Mouse (Mus musculus) midbrain, embryonic 13.5 days (tissue): ENCODE results near the gene Hnrnpul2. TPM values are rescaled to one million over a fixed set of nuclear protein-coding genes. Genes with fewer than 3 reads are reported as not detected.
"Not testable (repeated sequence)": the region's sequence is repeated elsewhere in the genome, so short reads cannot be mapped to it uniquely, and the experiment has no call there.

Experiments used
- ATAC-seq: fragments of 200-750 bp; cut with Nextera tagmentation; 2 replicates; pipeline ENCODE4 v1.8.0; 2017; ENCODE audit warnings: mild to moderate bottlenecking, moderate TSS enrichment, moderate library complexity
- H3K27ac ChIP-seq: fragments of 300-500 bp; sonication (generic); 2 replicates; pipeline ENCODE4 v1.5.1; 2015; ENCODE audit warnings: inconsistent platforms, mild to moderate bottlenecking, moderate library complexity
- H3K27me3 ChIP-seq: fragments of 300-500 bp; sonication (generic); 2 replicates; pipeline ENCODE4 v1.6.1; 2015; ENCODE audit warnings: mild to moderate bottlenecking, inconsistent platforms
- H3K36me3 ChIP-seq: fragments of 300-500 bp; sonication (generic); 2 replicates; pipeline ENCODE4 v1.6.1; 2015; ENCODE audit warnings: mild to moderate bottlenecking, inconsistent platforms
- H3K4me1 ChIP-seq: fragments of 300-500 bp; sonication (generic); replicated peaks from 2 replicates; pipeline ENCODE4 v1.6.1; 2015; ENCODE audit warnings: inconsistent platforms
- H3K4me2 ChIP-seq: fragments of 300-500 bp; sonication (generic); replicated peaks from 2 replicates; pipeline ENCODE4 v1.6.1; 2015; ENCODE audit warnings: moderate library complexity, mild to moderate bottlenecking, inconsistent platforms
- H3K4me3 ChIP-seq: fragments of 300-500 bp; sonication (generic); replicated peaks from 2 replicates; pipeline ENCODE4 v1.5.1; 2015; ENCODE audit warnings: mild to moderate bottlenecking, inconsistent platforms
- H3K9ac ChIP-seq: fragments of 300-500 bp; sonication (generic); replicated peaks from 2 replicates; pipeline ENCODE4 v1.6.1; 2015; ENCODE audit warnings: mild to moderate bottlenecking, inconsistent platforms
- H3K9me3 ChIP-seq: fragments of 300-500 bp; sonication (generic); 2 replicates; pipeline ENCODE4 v1.6.1; 2016; ENCODE audit warnings: mild to moderate bottlenecking, inconsistent platforms
- WGBS: fragments of 180-500 bp; shearing (Covaris S2); methylation state at CpG from one replicate; pipeline ENCODE4 v1.1.7; 2015; 5-methylcytosine and 5-hydroxymethylcytosine counted together
- polyA plus RNA-seq: library from polyadenylated mRNA; unstranded; fragments of >200 nt; fragmentation: Nextera tagmentation; extraction: Ambion mirVana; gene quantifications from 2 replicates; pipeline ENCODE4 v1.2.1, GENCODE M21; 2015

Hnrnpul2 gene
- polyA plus RNA-seq, 1 experiment from 2014 or later, result 6.1 TPM

DNA sequence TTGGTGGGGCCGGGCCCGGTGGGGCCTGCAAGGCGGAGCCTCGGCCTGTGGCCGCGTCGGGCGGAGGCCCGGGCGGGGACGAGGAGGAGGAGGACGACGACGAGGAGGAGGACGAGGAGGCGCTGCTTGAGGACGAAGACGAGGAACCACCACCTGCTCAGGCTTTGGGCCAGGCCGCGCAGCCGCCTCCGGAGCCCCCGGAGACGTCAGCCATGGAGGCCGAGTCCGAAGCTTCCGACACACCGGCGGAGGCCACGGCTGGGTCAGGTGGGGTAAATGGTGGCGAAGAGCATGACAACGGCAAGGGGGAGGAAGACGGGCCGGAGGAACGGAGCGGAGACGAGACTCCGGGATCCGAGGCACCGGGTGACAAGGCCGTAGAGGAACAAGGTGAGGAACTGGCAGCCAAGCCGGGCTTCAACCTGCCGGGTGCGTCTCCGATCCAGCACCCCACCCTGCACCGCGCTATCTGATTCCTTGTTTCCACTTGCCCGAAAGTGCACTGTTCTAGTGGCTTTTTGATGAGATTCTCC, 680 bp downstream of the Hnrnpul2 start:
- under 1% methylated on average over 48 of the region's 48 CpGs for WGBS
- Histone ChIP-seq H3K9ac (peak overlapping the region; percentile 93), H3K27me3 (no peaks in the 10 kb centered on the region), H3K4me1 (peaks cover 58% of the 10 kb centered on the region), H3K36me3 (peaks cover 33% of the 10 kb centered on the region), H3K27ac (peak overlapping the region; percentile 96), H3K4me3 (peak overlapping the region; percentile 81), H3K4me2 (peak overlapping the region; percentile 98), H3K9me3 (no peaks in the 10 kb centered on the region)
- ATAC-seq, result no peak; the same call in 1 of the 2 replicates

DNA sequence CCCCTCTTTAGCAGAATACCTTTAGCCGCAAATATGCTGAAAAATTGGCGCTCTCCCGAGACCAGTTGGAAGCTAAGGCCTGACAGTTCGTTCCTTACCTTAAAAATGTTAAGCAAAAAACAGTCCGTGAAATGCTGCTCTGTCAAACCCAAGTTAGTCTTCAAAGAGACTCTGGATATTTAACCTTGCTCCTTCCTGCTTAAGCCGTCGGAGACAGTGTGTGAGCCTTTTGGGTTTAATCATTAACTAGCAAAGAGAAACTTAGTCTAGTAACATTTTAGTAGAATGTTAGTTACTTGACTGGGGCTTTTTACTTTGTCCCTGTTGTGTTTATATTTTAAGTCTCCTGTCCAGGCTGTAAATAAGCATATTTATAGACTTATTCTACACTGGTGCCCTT, 1.3 kb downstream of the Hnrnpul2 start:
- Histone ChIP-seq H3K4me1 (peaks cover 52% of the 10 kb centered on the region), H3K4me2 (peak overlapping the region; percentile 98), H3K36me3 (peaks cover 34% of the 10 kb centered on the region), H3K9ac (peak overlapping the region; percentile 93), H3K27me3 (no peaks in the 10 kb centered on the region), H3K9me3 (no peaks in the 10 kb centered on the region), H3K27ac (peak overlapping the region; percentile 96), H3K4me3 (peak overlapping the region; percentile 81)
- WGBS, result 4% methylated on average over 7 of the region's 7 CpGs
- ATAC-seq, result no peak

DNA sequence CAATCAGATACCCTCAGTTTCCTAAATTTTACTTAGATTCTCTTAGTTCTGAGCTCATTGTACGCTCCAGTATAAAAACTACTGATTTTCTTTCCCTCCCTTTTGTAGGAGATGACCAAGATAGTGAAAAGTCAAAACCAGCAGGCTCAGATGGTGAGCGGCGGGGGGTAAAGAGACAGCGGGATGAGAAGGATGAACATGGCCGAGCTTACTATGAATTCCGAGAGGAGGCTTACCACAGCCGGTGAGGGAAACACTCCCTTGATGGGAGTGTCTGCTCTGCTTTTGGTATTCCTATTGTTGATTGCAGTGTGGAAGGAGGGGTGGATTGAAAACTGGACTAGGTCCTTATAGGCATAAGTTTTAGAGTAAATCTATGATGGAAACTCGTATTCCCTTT, 2.9 kb downstream of the Hnrnpul2 start:
- no peak for ATAC-seq
- peak overlapping the region; percentile 93 for H3K9ac ChIP-seq
- H3K4me1 ChIP-seq, result peaks cover 36% of the 10 kb centered on the region

DNA sequence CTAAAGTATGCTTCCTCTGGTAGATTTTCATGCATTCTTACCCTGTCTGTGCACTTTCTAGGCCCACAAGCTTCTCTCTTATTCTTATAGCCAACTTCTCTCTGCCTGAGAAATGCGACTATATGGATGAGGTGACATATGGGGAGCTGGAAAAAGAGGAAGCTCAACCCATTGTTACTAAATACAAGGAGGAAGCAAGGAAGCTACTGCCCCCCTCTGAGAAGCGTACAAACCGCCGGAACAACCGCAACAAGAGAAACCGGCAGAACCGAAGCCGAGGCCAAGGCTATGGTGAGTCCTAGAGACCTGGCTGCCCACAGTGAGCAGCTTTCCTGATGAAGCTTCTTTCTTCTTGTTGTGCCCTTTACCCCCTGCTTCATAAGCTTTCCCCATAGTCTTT, 9.8 kb downstream of the Hnrnpul2 start, which contains the start of gene AC129217.1:
Gene AC129217.1, plus strand, starts transcription at position 114 of the 400 bp plus-strand sequence.
- WGBS, result 92% methylated on average over 8 of the region's 8 CpGs
- Histone ChIP-seq H3K9ac (no peak within 1 kb of the TSS), H3K27ac (no peak within 1 kb of the TSS), H3K4me2 (no peak within 1 kb of the TSS), H3K4me3 (no peak within 1 kb of the TSS), H3K36me3 (peaks cover 98% of the 10 kb centered on the region), H3K4me1 (no peaks in the 10 kb centered on the region), H3K9me3 (no peaks in the 10 kb centered on the region), H3K27me3 (no peaks in the 10 kb centered on the region)
- ATAC-seq, result no peak

More for the DNA sequence above, 2.9 kb downstream of the Hnrnpul2 start:
- H3K36me3 ChIP-seq, result peaks cover 49% of the 10 kb centered on the region
- H3K9me3 ChIP-seq, result no peaks in the 10 kb centered on the region
- H3K4me3 ChIP-seq, result peak overlapping the region; percentile 81
- peak overlapping the region; percentile 98 for H3K4me2 ChIP-seq
- 63% methylated on average over 8 of the region's 8 CpGs for WGBS
- no peak overlapping the region for H3K27ac ChIP-seq
- H3K27me3 ChIP-seq, result no peaks in the 10 kb centered on the region

DNA sequence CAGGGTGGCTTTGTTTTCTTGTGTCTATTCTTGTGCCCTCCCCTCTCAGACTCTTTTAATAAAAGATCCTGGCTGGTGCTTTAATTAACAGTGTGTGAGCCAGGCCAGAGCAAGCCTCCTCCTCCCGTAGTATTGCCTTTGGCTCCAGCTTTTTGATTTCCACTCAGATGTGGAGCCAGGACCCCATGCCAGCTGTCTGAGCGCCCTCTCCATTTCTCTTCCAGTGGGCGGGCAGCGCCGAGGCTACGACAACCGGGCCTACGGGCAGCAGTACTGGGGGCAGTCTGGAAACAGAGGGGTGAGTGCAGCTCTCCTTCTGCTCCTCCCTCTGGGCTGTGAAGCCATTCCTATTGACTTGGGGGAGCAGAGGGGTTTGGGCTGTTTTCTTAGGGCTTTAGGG, 10.9 kb downstream of the Hnrnpul2 start:
- ATAC-seq, result no peak
- H3K27ac ChIP-seq, result no peak overlapping the region
- H3K27me3 ChIP-seq, result no peaks in the 10 kb centered on the region
- no peaks in the 10 kb centered on the region for H3K4me1 ChIP-seq
- WGBS, result 91% methylated on average over 8 of the region's 8 CpGs
- peaks cover 98% of the 10 kb centered on the region for H3K36me3 ChIP-seq
- no peak overlapping the region for H3K4me3 ChIP-seq
- H3K9ac ChIP-seq, result no peak overlapping the region
- no peaks in the 10 kb centered on the region for H3K9me3 ChIP-seq
- H3K4me2 ChIP-seq, result no peak overlapping the region

DNA sequence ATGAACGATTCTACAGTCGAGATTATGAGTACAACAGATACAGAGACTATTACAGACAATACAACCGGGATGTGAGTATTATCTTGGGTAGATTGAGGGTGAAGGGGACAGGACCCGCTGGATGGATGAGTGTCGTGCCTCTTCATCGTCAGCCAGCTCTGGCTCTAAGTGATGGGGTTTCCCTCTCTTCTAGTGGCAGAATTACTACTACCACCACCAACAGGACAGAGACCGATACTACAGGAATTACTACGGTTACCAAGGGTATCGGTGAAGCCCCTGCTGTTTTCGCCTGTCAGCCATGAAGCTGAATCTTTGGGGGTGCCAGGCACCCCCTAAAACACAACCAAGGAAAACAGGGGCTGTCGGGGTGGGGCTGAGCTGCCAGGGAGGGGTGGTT, 11.5 kb downstream of the Hnrnpul2 start:
- H3K9ac ChIP-seq, result no peak overlapping the region
- H3K9me3 ChIP-seq, result no peaks in the 10 kb centered on the region
- no peaks in the 10 kb centered on the region for H3K27me3 ChIP-seq
- peaks cover 94% of the 10 kb centered on the region for H3K36me3 ChIP-seq
- H3K4me1 ChIP-seq, result no peaks in the 10 kb centered on the region
- no peak for ATAC-seq
- H3K4me3 ChIP-seq, result no peak overlapping the region
- H3K4me2 ChIP-seq, result no peak overlapping the region
- no peak overlapping the region for H3K27ac ChIP-seq
- WGBS, result 84% methylated on average over 11 of the region's 11 CpGs

DNA sequence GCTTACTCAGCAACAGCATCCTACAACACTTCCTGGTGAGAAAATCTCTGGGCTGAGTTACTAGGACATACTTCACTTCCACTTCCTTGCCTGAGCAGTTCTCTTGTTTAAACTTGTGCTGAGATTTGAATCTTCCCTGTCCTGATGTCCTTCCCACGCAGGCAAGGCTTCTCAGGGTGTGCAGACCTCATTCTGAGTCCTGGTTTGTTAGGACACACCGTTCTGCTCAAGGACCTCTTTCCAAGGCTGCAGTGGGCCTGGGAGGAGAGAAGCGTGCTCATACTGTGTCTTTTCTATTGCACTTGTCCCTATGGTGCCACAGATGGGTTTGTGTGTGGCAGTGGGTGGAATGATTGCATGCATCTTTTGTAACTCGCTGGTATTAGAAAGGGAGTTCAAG, 13.2 kb downstream of the Hnrnpul2 start:
- ATAC-seq, result no peak
- WGBS, result 92% methylated on average over 4 of the region's 4 CpGs
- no peak overlapping the region for H3K27ac ChIP-seq

DNA sequence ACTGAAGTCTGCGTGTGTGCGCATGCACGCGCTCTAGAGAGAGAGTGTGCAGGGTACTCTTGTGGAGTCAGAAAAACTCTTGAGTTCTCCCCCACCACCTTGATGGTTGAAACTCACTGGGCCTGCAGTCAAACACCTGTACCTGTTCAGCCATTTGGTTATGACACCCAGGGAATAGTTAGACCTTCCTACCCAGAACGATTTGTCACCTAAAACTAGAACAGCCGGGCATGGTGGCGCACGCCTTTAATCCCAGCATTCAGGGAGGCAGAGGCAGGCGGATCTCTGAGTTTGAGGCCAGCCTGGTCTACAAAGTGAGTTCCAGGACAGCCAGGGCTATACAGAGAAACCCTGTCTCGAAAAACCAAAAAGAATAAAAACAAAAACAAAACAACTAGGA, 16.5 kb downstream of the Hnrnpul2 start:
- peaks cover 35% of the 10 kb centered on the region for H3K4me1 ChIP-seq
- not testable (repeated sequence) for ATAC-seq, H3K9me3 ChIP-seq, H3K9ac ChIP-seq, H3K4me3 ChIP-seq, H3K27me3 ChIP-seq
- H3K36me3 ChIP-seq, result peaks cover 47% of the 10 kb centered on the region
- peak overlapping the region; percentile 98 for H3K27ac ChIP-seq
- H3K4me2 ChIP-seq, result peak overlapping the region; percentile 77; the same call in 1 of the 2 replicates
- 97% methylated on average over 10 of the region's 10 CpGs for WGBS

More for the DNA sequence above, 13.2 kb downstream of the Hnrnpul2 start:
- H3K27me3 ChIP-seq, result no peaks in the 10 kb centered on the region
- no peaks in the 10 kb centered on the region for H3K9me3 ChIP-seq
- no peak overlapping the region for H3K4me2 ChIP-seq
- peaks cover 77% of the 10 kb centered on the region for H3K36me3 ChIP-seq
- no peak overlapping the region for H3K4me3 ChIP-seq
- H3K4me1 ChIP-seq, result peaks cover 6% of the 10 kb centered on the region
- no peak overlapping the region for H3K9ac ChIP-seq

DNA sequence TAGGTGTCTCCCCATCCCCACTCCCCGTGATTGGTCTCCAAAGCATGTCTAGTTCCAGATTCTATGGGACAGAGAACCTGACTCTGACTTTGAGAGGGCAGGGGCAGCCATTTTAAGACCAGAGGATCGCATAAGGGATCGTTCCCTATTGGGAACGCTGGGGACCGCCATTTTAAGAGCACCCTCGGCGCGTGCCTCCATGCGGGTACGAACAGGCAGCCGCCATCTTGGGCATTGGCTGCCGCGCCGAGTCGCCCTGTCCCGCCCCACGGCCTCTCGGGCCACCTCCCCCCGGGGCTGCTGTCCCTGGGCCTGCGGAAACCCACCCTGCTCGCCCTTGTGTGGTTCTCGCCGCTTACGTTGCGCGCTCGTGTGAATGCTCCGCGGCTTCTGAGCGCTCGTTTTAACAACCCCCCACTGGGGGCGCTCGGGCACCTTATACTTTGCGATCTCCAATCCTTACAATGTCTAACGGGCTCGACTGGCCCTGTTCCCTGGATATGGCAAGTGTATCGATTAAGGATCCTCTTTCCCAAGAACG, 17.5 kb downstream of the Hnrnpul2 start, which contains the start of gene Bscl2:
Gene Bscl2, plus strand, starts transcription at position 217 of the 541 bp plus-strand sequence.
- no peaks in the 10 kb centered on the region for H3K9me3 ChIP-seq
- peaks cover 41% of the 10 kb centered on the region for H3K4me1 ChIP-seq
- H3K27ac ChIP-seq, result peak within 1 kb of the TSS; percentile 98
- under 1% methylated on average over 38 of the region's 38 CpGs for WGBS
- no peaks in the 10 kb centered on the region for H3K27me3 ChIP-seq
- peak within 1 kb of the TSS; percentile 77 for H3K4me2 ChIP-seq
- peaks cover 44% of the 10 kb centered on the region for H3K36me3 ChIP-seq
- H3K9ac ChIP-seq, result peak within 1 kb of the TSS; percentile 93
- peak within 1 kb of the TSS; percentile 79 for H3K4me3 ChIP-seq
- peak; percentile 67 for ATAC-seq

DNA sequence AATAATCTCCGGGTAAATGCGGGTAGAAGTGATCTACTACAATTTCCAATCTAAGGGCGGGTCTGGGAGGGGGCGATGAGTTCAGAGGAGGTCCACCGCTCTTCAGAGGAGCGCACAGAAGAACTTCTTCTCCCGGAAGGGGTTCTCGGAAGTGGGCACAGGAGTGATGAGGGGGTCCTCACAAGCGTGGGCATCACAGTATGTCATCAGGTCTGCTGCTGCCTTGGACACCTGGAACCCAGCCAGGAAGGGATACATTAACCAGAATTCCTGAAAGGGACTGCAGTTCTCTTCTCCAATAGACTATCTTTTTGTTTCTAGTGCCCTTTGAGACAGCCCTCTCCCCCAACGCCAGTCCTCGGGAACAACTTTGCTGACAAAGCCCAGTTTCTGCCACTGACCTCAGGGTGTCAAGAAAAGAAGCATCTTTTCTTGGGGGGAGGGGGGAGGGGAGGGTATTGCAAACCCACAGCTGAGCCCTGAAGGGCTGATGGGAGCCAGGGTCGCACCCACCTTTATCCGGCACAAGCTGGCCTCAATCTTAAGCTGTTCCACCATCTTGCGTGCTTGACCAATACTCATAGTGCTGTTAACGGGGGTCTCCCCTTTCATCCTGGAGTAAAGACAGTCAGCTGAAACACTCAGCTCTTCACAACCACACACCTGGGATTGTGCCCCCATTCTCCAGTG, 18.4 kb downstream of the Hnrnpul2 start:
- Histone ChIP-seq H3K9me3 (no peaks in the 10 kb centered on the region), H3K4me3 (peak overlapping the region; percentile 79), H3K27ac (peak overlapping the region; percentile 98), H3K4me2 (peak overlapping the region; percentile 77), H3K9ac (peak overlapping the region; percentile 93), H3K36me3 (peaks cover 43% of the 10 kb centered on the region), H3K27me3 (no peaks in the 10 kb centered on the region), H3K4me1 (peaks cover 41% of the 10 kb centered on the region)
- ATAC-seq, result 0 out of 2 replicates have a peak, but pooled peaks have one; percentile 2
- 13% methylated on average over 15 of the region's 15 CpGs for WGBS

DNA sequence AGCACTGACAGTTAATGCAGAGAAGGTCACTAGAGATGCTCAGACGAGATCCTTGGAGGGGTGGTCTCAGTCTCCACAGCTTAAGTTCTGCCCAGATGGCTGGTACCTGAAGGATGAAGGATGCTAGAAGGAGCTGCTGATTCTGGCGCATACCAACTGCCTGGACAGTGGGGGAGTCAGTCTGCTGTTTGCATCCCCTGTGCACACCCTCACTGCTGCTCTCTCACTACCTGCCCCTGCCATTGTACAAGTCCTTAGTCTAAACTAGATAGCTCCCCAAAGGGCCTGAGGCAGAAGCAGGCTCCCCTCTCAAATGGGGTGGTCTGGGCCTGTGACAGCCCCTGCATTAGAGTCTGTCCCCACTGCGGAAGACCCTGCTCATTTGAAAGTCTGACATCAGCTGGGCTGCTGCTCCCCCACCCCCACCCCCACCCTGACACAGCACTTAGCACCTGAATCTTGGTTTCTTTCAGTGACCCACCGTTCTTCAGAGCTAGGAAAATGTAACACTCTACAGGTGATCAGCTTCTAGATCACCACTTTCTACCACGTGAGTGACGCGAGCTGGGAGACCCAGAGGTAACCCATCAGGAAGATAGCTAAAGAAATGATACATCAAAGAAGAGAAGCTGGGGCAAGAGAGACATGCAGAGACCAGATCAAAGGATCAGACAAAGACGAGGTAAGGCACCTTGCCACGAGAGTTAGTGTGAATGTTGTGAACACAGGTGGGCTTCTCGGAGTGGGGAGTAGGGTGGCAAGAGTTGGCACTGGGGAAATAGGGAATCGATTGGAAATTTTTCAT, 19.5 kb downstream of the Hnrnpul2 start, which contains the start of gene Gng3:
Gene Gng3, minus strand, starts transcription at position 92 of the 805 bp plus-strand sequence.
- H3K4me1 ChIP-seq, result peaks cover 41% of the 10 kb centered on the region
- H3K9ac ChIP-seq, result peak within 1 kb of the TSS; percentile 93
- H3K27ac ChIP-seq, result peak within 1 kb of the TSS; percentile 98
- no peaks in the 10 kb centered on the region for H3K9me3 ChIP-seq
- WGBS, result 32% methylated on average over 11 of the region's 11 CpGs
- peaks cover 32% of the 10 kb centered on the region for H3K36me3 ChIP-seq
- H3K4me2 ChIP-seq, result peak within 1 kb of the TSS; percentile 77
- H3K4me3 ChIP-seq, result peak within 1 kb of the TSS; percentile 79
- no peaks in the 10 kb centered on the region for H3K27me3 ChIP-seq
- peak; percentile 94 for ATAC-seq
